Mouse (Mus musculus) MEL (cell line): ENCODE results near the gene Pfn4. TPM values are rescaled to one million over a fixed set of nuclear protein-coding genes. Genes with fewer than 3 reads are reported as not detected.
"Not testable (repeated sequence)": the region's sequence is repeated elsewhere in the genome, so short reads cannot be mapped to it uniquely, and the experiment has no call there.

Experiments used
- DNase-seq: peaks from one replicate; pipeline ENCODE4 v3.0.0; 2011; ENCODE audit warnings: low read depth, low spot score
- H3K27ac ChIP-seq: 2 replicates; pipeline ENCODE4 v1.5.1; 2012; ENCODE audit warnings: low read depth, mild to moderate bottlenecking, control low read depth, low read length, moderate library complexity; ENCODE audit not compliant: control insufficient read depth
- H3K27me3 ChIP-seq, 2 experiments: fragments of 150-350 bp in 1 of 2; sonication (generic) in 1 of 2; 2 replicates each; pipeline ENCODE4 v1.6.1; 2012; ENCODE audit warnings: low read length in 2 of 2, mild to moderate bottlenecking in 2 of 2, improper control_type of control experiment in 1 of 2, moderate library complexity in 1 of 2; ENCODE audit not compliant: insufficient read depth in 2 of 2, control insufficient read depth in 1 of 2
- H3K36me3 ChIP-seq, 2 experiments: 2 replicates each; pipeline ENCODE4 v1.6.1; 2012 to 2014; ENCODE audit warnings: low read length in 2 of 2, improper control_type of control experiment in 1 of 2, inconsistent platforms in 1 of 2, mild to moderate bottlenecking in 1 of 2; ENCODE audit not compliant: insufficient read depth in 2 of 2, control insufficient read depth in 1 of 2
- H3K4me1 ChIP-seq, 2 experiments: fragments of 150-350 bp in 1 of 2; sonication (generic) in 1 of 2; 2 replicates each; pipeline ENCODE4 v1.6.1; 2012; ENCODE audit warnings: low read length in 2 of 2, improper control_type of control experiment in 1 of 2, mild to moderate bottlenecking in 1 of 2; ENCODE audit not compliant: insufficient read depth in 2 of 2, control insufficient read depth in 1 of 2
- H3K4me3 ChIP-seq, 2 experiments: fragments of 150-350 bp in 1 of 2; sonication (generic) in 1 of 2; 2 replicates each; pipeline ENCODE4 v1.5.1; 2012; ENCODE audit warnings: low read depth in 2 of 2, low read length in 2 of 2, mild to moderate bottlenecking in 2 of 2, moderate library complexity in 2 of 2, control low read depth in 1 of 2, improper control_type of control experiment in 1 of 2; ENCODE audit not compliant: control insufficient read depth in 1 of 2, insufficient read depth in 1 of 2
- H3K79me2 ChIP-seq: 2 replicates; pipeline ENCODE4 v1.6.1; 2012; ENCODE audit warnings: mild to moderate bottlenecking, low read length, moderate library complexity; ENCODE audit not compliant: control insufficient read depth, poor library complexity, insufficient read depth
- H3K9ac ChIP-seq: 2 replicates; pipeline ENCODE4 v1.6.1; 2012; ENCODE audit warnings: low read depth, mild to moderate bottlenecking, control low read depth, low read length, moderate library complexity; ENCODE audit not compliant: control insufficient read depth, poor library complexity, severe bottlenecking
- H3K9me3 ChIP-seq: fragments of 150-350 bp; sonication (generic); replicated peaks from 2 replicates; pipeline ENCODE4 v1.6.1; 2012; ENCODE audit warnings: mild to moderate bottlenecking, low read length, improper control_type of control experiment, moderate library complexity; ENCODE audit not compliant: insufficient read depth
- CHD2 ChIP-seq: IDR thresholded peaks from 2 replicates; pipeline ENCODE4 v1.6.1; 2011; ENCODE audit warnings: low read length, improper control_type of control experiment
- CTCF ChIP-seq, 3 experiments: IDR thresholded peaks in 2 of 3; conservative IDR thresholded peaks in 1 of 3; 2 replicates each; pipeline ENCODE4 v1.5.1; 2011 to 2012; ENCODE audit warnings: low read length in 3 of 3, low read depth in 2 of 3, mild to moderate bottlenecking in 2 of 3, improper control_type of control experiment in 1 of 3, inconsistent platforms in 1 of 3, mixed read lengths in 1 of 3, moderate library complexity in 1 of 3; ENCODE audit not compliant: control insufficient read depth in 1 of 3, insufficient read depth in 1 of 3, poor library complexity in 1 of 3, severe bottlenecking in 1 of 3
- E2F4 ChIP-seq: IDR thresholded peaks from 2 replicates; pipeline ENCODE4 v1.6.1; 2011; ENCODE audit warnings: low read depth, low read length, improper control_type of control experiment, borderline replicate concordance
- ETS1 ChIP-seq: IDR thresholded peaks from 2 replicates; pipeline ENCODE4 v1.6.1; 2012; ENCODE audit warnings: low read depth, mild to moderate bottlenecking, inconsistent platforms, low read length, improper control_type of control experiment, moderate library complexity
- MEF2A ChIP-seq: IDR thresholded peaks from 2 replicates; pipeline ENCODE4 v1.6.1; 2014; ENCODE audit warnings: low read depth, mild to moderate bottlenecking, inconsistent platforms, low read length, improper control_type of control experiment; ENCODE audit not compliant: poor library complexity, insufficient replicate concordance, severe bottlenecking; ENCODE audit errors: extremely low read depth
- MXI1 ChIP-seq: IDR thresholded peaks from 2 replicates; pipeline ENCODE4 v1.6.1; 2011; ENCODE audit warnings: mild to moderate bottlenecking, low read depth, low read length, improper control_type of control experiment
- NRF1 ChIP-seq: IDR thresholded peaks from 2 replicates; pipeline ENCODE4 v1.6.1; 2014; ENCODE audit warnings: low read depth, mild to moderate bottlenecking, inconsistent platforms, low read length, improper control_type of control experiment, moderate library complexity; ENCODE audit not compliant: poor library complexity, insufficient read depth, severe bottlenecking
- RAD21 ChIP-seq: IDR thresholded peaks from 2 replicates; pipeline ENCODE4 v1.6.1; 2011; ENCODE audit warnings: mild to moderate bottlenecking, low read depth, low read length, improper control_type of control experiment
- RCOR1 ChIP-seq: IDR thresholded peaks from 2 replicates; pipeline ENCODE4 v1.6.1; 2012; ENCODE audit warnings: low read depth, mild to moderate bottlenecking, inconsistent platforms, low read length, improper control_type of control experiment
- SMC3 ChIP-seq: IDR thresholded peaks from 2 replicates; pipeline ENCODE4 v1.6.1; 2011; ENCODE audit warnings: low read depth, low read length, improper control_type of control experiment
- TAL1 ChIP-seq: IDR thresholded peaks from 2 replicates; pipeline ENCODE4 v1.6.1; 2012; ENCODE audit warnings: mild to moderate bottlenecking, inconsistent platforms, low read length, moderate library complexity, mixed read lengths
- UBTF ChIP-seq: IDR thresholded peaks from 2 replicates; pipeline ENCODE4 v1.6.1; 2012; ENCODE audit warnings: low read depth, mild to moderate bottlenecking, inconsistent platforms, low read length, improper control_type of control experiment, moderate library complexity, borderline replicate concordance; ENCODE audit not compliant: insufficient read depth
- ZC3H11A ChIP-seq: IDR thresholded peaks from 2 replicates; pipeline ENCODE4 v1.6.1; 2012; ENCODE audit warnings: low read depth, mild to moderate bottlenecking, inconsistent platforms, low read length, improper control_type of control experiment
- polyA plus RNA-seq, 2 experiments: library from polyadenylated mRNA; stranded (reverse) in 1 of 2; unstranded in 1 of 2; fragments of >175 nt in 1 of 2; fragments of >200 nt in 1 of 2; gene quantifications; 2 replicates each; pipeline versions ENCODE4 v1.2.1 to v1.2.4; 2012; ENCODE audit warnings: low replicate concordance in 2 of 2, low read depth in 1 of 2; ENCODE audit not compliant: insufficient read length in 2 of 2, insufficient read depth in 1 of 2, missing spikeins in 1 of 2
- total RNA-seq: library from RNA; depleted of rRNA; stranded (reverse); fragments of 300-350 nt; gene quantifications from 2 replicates; pipeline ENCODE4 v1.2.3, GENCODE M21; 2012

The Pfn4 gene
- total and polyA plus RNA-seq, 3 experiments: 0.19 to 0.70 TPM; not detected in 1

DNA sequence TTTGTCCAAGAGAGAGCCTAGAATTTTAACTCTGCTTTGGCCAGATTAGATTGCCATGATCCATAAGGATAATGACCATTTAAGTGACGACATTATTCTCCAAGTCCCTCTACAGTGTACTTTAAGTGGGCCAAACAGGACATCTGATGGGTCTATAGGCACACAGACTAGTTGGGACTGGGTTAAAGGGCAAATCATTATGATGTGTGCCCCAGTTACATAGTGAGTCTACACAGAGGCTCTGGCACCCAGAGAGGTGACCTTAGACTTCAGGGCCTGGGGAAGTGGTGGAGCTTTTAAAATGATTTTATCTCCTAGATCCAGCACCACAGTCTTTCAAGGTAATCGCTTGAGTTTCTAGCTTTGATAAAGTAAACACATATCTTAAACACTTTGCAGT lies 11.4 kb downstream of the Pfn4 start:
- H3K9ac ChIP-seq: no peak overlapping the region
- H3K4me1 ChIP-seq: peaks cover 6 to 8% of the 10 kb centered on the region in 2 experiments; a peak in 3 of 4 replicates
- H3K79me2 ChIP-seq: no peaks in the 10 kb centered on the region
- TF ChIP-seq RCOR1 (no peak), MEF2A (no peak), TAL1 (no peak), E2F4 (no peak), NRF1 (no peak), ZC3H11A (no peak), RAD21 (no peak), ETS1 (no peak), MXI1 (no peak)
- H3K4me3 ChIP-seq: no peak overlapping the region
- H3K27ac ChIP-seq: no peak overlapping the region
- no peaks in the 10 kb centered on the region for H3K9me3 ChIP-seq
- no peak for DNase-seq
- peaks cover 0 to 5% of the 10 kb centered on the region in 2 experiments; a peak in 2 of 4 replicates for H3K36me3 ChIP-seq
- no peaks in the 10 kb centered on the region for H3K27me3 ChIP-seq

- TF ChIP-seq CHD2 (no peak), SMC3 (no peak), RAD21 (peak; percentile 4), CTCF (IDR thresholded peaks at IDR 0.05 in 2 of 3, conservative IDR thresholded peaks at IDR 0.05 in 1 of 3; ENCODE audit: control insufficient read depth in 1 of 3, insufficient read depth in 1 of 3, low read depth in 2 of 3, low read length in 3 of 3, poor library complexity in 1 of 3, severe bottlenecking in 1 of 3) (peak in 1 of 3 experiments; percentile 11; a peak in 1 of 6 replicates), UBTF (no peak)
These were observed 12.4 kb downstream of the Pfn4 start for GRCm38 (mm10) chr12:4781270-4781669.

DNA sequence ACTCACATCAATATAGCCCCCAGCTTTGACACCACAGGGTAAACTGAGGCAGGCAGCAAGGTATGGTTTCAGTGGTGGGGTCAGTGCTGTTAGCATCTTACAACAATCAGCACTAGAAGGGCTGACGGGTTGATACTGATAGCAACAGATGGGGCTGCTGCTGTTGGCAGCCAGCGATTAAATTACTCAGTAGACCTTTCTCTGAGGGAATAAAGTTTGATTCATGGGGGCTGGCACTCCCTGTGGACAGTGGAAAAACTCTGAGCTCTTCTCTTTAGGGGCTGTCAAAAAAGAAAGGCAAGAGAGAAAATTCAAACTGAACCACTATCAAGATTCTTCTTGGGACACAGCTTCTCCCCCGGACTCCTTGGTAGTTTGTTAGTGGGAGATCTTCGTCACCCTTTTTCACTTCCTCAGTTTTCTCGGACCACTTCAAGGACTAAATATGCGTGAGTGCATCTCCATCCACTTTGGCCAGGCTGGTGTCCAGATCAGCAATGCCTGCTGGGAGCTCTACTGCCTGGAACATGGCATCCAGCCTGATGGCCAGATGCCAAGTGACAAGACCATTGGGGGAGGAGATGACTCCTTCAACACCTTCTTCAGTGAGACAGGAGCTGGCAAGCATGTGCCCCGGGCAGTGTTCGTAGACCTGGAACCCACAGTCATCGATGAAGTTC lies 13.0 kb downstream of the Pfn4 start:
- not testable (repeated sequence) for H3K9me3 ChIP-seq, H3K4me3 ChIP-seq, H3K79me2 ChIP-seq, DNase-seq, H3K36me3 ChIP-seq, H3K27me3 ChIP-seq, H3K4me1 ChIP-seq, H3K27ac ChIP-seq, H3K9ac ChIP-seq

More at GRCm38 (mm10) chr12:4781270-4781669, 12.4 kb downstream of the Pfn4 start:
- Histone ChIP-seq H3K9me3 (no peaks in the 10 kb centered on the region), H3K36me3 (peaks cover 0 to 5% of the 10 kb centered on the region in 2 experiments; a peak in 2 of 4 replicates), H3K27me3 (no peaks in the 10 kb centered on the region), H3K27ac (no peak overlapping the region), H3K79me2 (no peaks in the 10 kb centered on the region), H3K9ac (no peak overlapping the region), H3K4me3 (no peak overlapping the region), H3K4me1 (peaks cover 2 to 8% of the 10 kb centered on the region in 2 experiments; a peak in 2 of 4 replicates)
- no peak for DNase-seq
